Mouse (Mus musculus) ES-E14 (cell line): ENCODE measurements around the gene Ckb. TPM values are rescaled to one million over a fixed set of nuclear protein-coding genes. Genes with fewer than 3 reads are reported as not detected.
A peak's percentile ranks its signal among the peaks of the same experiment; 100 is the strongest.

ENCODE experiments used
- DNase-seq: peaks from one replicate; pipeline ENCODE4 v3.0.0-alpha.2; 2013; ENCODE audit warnings: low read depth, low spot score
- H3K27ac ChIP-seq: 2 replicates; pipeline ENCODE4 v1.5.1; 2012; ENCODE audit warnings: low read depth, mild to moderate bottlenecking, low read length, moderate library complexity, mixed read lengths; ENCODE audit not compliant: poor library complexity, insufficient read depth, severe bottlenecking
- H3K36me3 ChIP-seq: 2 replicates; pipeline ENCODE4 v1.6.1; 2012; ENCODE audit warnings: mild to moderate bottlenecking, low read length, moderate library complexity, mixed read lengths; ENCODE audit not compliant: control insufficient read depth, poor library complexity, insufficient read depth, severe bottlenecking
- H3K4me1 ChIP-seq, 2 experiments: fragments of 150-350 bp in 1 of 2; sonication (generic) in 1 of 2; 2 replicates each; pipeline ENCODE4 v1.6.1; 2012; ENCODE audit warnings: low read length in 2 of 2, mild to moderate bottlenecking in 1 of 2, mixed read lengths in 1 of 2; ENCODE audit not compliant: control insufficient read depth in 2 of 2, insufficient read depth in 2 of 2, poor library complexity in 1 of 2
- H3K4me3 ChIP-seq, 2 experiments: fragments of 150-350 bp in 1 of 2; sonication (generic) in 1 of 2; 2 replicates each; pipeline ENCODE4 v1.5.1; 2012; ENCODE audit warnings: low read length in 2 of 2, low read depth in 1 of 2, mild to moderate bottlenecking in 1 of 2, mixed read lengths in 1 of 2; ENCODE audit not compliant: insufficient read depth in 1 of 2, poor library complexity in 1 of 2, severe bottlenecking in 1 of 2
- H3K9ac ChIP-seq: 2 replicates; pipeline ENCODE4 v1.6.1; 2012; ENCODE audit warnings: low read depth, mild to moderate bottlenecking, low read length, mixed read lengths; ENCODE audit not compliant: poor library complexity, insufficient read depth, severe bottlenecking
- H3K9me3 ChIP-seq: fragments of 150-350 bp; sonication (generic); 2 replicates; pipeline ENCODE4 v1.6.1; 2012; ENCODE audit warnings: low read depth, mild to moderate bottlenecking, low read length; ENCODE audit not compliant: control insufficient read depth, insufficient read depth
- CHD2 ChIP-seq: IDR thresholded peaks from 2 replicates; pipeline ENCODE4 v1.6.1; 2014; ENCODE audit warnings: mild to moderate bottlenecking, low read depth, low read length, inconsistent platforms
- HCFC1 ChIP-seq: IDR thresholded peaks from 2 replicates; pipeline ENCODE4 v1.6.1; 2012; ENCODE audit warnings: low read length, inconsistent platforms, borderline replicate concordance; ENCODE audit not compliant: insufficient read depth
- MAFK ChIP-seq: IDR thresholded peaks from 2 replicates; pipeline ENCODE4 v1.6.1; 2014; ENCODE audit warnings: mild to moderate bottlenecking, low read depth, low read length, inconsistent platforms; ENCODE audit not compliant: insufficient read depth
- ZC3H11A ChIP-seq: IDR thresholded peaks from 2 replicates; pipeline ENCODE4 v1.6.1; 2012; ENCODE audit warnings: low read depth, mild to moderate bottlenecking, inconsistent platforms, low read length, borderline replicate concordance
- ZNF384 ChIP-seq: IDR thresholded peaks from 2 replicates; pipeline ENCODE4 v1.6.1; 2012; ENCODE audit warnings: low read depth, low read length, inconsistent platforms
- in situ Hi-C, 2 experiments: fragments of 600-800 bp; cut with MboI; formaldehyde crosslinking; loops; one replicate each; pipeline ENCODE4 v1.15.1; 2025; ENCODE audit warnings: low sequenced_read_pairs in 2 of 2, inconsistent platforms in 1 of 2; ENCODE audit not compliant: unreplicated experiment in 2 of 2
- total RNA-seq: library from RNA; depleted of rRNA; stranded (reverse); fragments of 300-350 nt; gene quantifications from 2 replicates; pipeline ENCODE4 v1.2.3, GENCODE M21; 2012

Ckb gene
- total RNA-seq, 1 experiment = 353 TPM

DNA sequence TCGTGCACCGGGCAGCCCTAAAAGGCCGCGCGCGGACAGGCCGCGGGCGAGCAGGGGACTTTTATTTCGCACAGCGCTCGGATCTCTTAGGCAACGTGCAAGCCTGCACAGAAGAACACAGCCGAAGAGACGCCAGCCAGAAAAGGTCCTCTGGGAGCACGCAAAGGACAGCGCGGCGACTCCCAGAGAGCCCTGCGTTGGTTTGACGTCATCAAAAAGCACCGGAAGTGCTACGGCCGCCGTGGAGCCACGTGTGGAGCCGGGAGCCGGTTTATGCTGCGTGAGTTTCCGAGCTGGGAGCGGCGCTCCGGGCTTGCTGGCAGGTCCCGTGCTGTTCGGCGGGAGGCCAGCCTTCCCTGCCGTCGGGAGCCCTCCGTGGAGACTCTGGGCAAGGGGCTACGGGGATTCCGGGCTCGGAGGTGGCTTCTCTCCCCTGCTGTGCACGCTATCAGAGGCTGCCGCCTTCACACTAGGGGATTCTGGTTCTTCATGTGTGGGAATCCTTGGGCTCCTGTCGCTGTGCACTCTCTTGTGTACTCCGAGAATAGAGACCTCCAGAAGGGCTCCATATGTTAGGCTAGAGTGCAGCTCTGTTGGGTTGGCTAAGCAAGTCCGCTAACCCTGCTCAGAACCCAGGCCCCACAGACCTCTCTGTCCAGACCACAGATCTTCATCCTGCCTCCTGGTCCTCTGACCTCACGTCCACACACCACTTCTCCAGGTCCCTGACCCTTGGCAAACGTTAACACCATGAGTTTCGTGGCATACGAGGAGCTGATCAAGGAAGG lies 5.9 kb upstream of the Ckb start, which contains the start of gene Trmt61a:
TSS of gene Trmt61a (plus strand) at position 224 of the 788 bp plus-strand sequence.
- H3K36me3 ChIP-seq = peaks cover 26% of the 10 kb centered on the region
- DNase-seq = peak; percentile 84
- H3K27ac ChIP-seq = peak within 1 kb of the TSS; percentile 55
- H3K4me1 ChIP-seq = peaks cover 5 to 28% of the 10 kb centered on the region in 2 experiments; a peak in 2 of 4 replicates
- in situ Hi-C loops = no loop called here
- TF ChIP-seq CHD2 = no peak
- peak; percentile 83 for TF ChIP-seq HCFC1
- H3K9me3 ChIP-seq = no peaks in the 10 kb centered on the region
- peak within 1 kb of the TSS; percentile 93 for H3K9ac ChIP-seq
- peak within 1 kb of the TSS; percentile 93 to 94 for H3K4me3 ChIP-seq

DNA sequence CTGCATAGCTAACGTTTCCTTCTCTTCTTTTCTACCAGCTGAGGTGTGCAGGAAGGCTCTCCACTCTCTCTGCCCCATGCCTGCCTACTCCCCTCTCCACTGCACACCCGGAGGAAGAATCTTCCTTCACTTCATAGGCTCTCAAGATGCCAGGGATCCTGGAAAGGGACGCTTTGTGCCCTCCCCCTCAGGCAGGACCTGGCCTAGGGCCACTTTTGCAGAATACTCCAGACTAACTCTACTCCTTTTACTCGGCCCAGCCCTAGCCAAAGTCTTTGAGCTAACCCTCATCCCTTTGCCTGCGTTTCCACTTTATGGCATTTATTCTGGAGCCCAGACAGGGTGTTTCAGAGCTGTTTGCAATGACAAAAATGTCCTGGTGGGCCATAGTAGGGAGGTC lies 5.3 kb upstream of the Ckb start:
- no peak for TF ChIP-seq ZNF384
- TF ChIP-seq CHD2 = no peak
- no peak for TF ChIP-seq ZC3H11A
- no peak for TF ChIP-seq HCFC1
- TF ChIP-seq MAFK = no peak
- peak overlapping the region; percentile 73 for H3K9ac ChIP-seq
- DNase-seq = no peak
- H3K36me3 ChIP-seq = peaks cover 23% of the 10 kb centered on the region
- no peaks in the 10 kb centered on the region for H3K9me3 ChIP-seq
- H3K4me3 ChIP-seq = peak overlapping the region; percentile 93 to 94
- in situ Hi-C loops = no loop called here
- H3K27ac ChIP-seq = peak overlapping the region; percentile 26; the same call in 1 of the 2 replicates
- peaks cover 5 to 28% of the 10 kb centered on the region in 2 experiments; a peak in 2 of 4 replicates for H3K4me1 ChIP-seq

DNA sequence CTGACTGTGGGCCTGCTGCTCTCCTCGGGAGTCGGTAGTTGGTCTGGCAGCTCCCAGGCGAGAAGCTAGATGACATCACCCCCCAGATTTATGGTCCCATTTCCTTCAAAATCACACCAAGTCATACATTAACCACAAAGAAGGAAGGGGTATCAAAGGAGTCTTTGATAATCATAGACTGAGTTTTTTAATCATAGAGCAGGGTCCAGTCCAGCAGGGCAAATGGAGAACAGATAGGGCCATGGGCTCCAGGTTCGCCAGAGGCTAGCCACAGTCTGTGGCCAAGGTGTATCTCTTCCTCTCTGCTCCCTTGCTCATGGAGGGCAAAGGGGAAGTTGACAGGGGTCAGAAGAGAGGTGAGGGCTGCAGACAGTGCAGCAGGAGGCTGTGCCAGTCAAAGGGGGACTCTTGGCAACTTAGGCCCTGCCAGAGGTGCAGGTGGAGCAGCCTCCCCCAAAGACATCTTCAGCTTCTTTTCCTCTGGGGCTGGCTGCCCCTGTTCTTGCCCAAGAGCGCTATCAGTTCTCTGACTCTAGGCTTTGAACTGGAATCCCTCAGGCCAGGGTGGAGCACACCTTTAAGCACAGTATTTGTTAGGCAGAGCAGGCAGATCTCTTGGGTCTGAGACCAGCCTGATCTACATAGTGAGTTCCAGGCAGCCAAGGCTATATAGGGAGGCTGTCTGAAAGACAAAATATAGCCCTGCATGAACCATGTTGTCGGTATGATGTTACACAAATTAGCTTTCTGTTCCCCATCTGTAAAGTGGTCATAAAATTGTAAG lies 3.9 kb upstream of the Ckb start:
- Histone ChIP-seq H3K4me3 (no peak overlapping the region), H3K4me1 (peaks cover 5 to 26% of the 10 kb centered on the region in 2 experiments; a peak in 2 of 4 replicates), H3K27ac (no peak overlapping the region; the same call in 1 of the 2 replicates), H3K9me3 (no peaks in the 10 kb centered on the region), H3K9ac (no peak overlapping the region), H3K36me3 (peaks cover 21% of the 10 kb centered on the region)
- in situ Hi-C loops = no loop called here
- TF ChIP-seq ZNF384 = no peak
- TF ChIP-seq HCFC1 = no peak
- TF ChIP-seq MAFK = no peak
- TF ChIP-seq CHD2 = no peak
- TF ChIP-seq ZC3H11A = no peak
- no peak for DNase-seq

DNA sequence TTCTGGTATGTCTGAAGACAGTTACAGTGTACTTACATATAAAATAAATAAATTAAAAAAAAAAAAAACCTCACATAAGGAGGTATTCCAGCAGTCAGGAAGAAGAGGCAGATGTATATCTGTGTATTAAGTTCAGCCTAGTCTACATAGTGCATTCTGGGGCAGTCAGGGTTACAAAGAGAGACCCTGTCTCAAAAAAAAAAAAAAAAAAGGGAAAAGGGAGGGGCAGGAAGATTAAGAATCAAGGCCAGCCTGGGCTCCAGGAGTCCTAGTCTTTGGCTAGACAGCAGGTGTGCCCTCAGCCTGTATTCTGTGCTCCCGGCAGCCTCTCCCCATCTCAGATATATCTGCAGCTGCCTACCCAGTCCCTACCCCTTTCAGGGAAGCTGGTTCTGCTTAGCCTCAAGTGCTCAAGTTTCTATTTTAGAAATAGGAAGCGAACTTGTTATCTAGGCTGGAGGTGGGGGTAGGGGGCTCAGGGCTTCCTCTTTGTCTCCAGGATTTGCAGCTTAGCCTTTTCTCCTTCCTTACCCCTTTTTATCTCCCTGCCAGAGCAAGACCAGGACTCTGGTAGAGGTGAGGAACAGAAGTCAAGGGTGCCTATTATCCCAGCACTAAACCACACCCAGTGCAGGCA lies 2.8 kb upstream of the Ckb start:
- Histone ChIP-seq H3K4me3 (no peak overlapping the region), H3K9me3 (no peaks in the 10 kb centered on the region), H3K27ac (no peak overlapping the region), H3K4me1 (peaks cover 5 to 24% of the 10 kb centered on the region in 2 experiments; a peak in 2 of 4 replicates), H3K36me3 (peaks cover 21% of the 10 kb centered on the region; the same call in 1 of the 2 replicates), H3K9ac (no peak overlapping the region)
- DNase-seq = no peak
- in situ Hi-C loops = no loop called here
- TF ChIP-seq CHD2 (no peak), MAFK (no peak), ZNF384 (peak; percentile 76), ZC3H11A (no peak), HCFC1 (no peak)
